Mouse (Mus musculus) ovary, adult 18-20 months (tissue): ENCODE data around the gene Cyp26a1.

Experiments used
- DNase-seq: peaks from one replicate; pipeline ENCODE4 v3.0.0; 2022; ENCODE audit warnings: low spot score, mixed read lengths

Gene Cyp26a1

GRCm38 (mm10) chr19:37697651-37698272, at the start of gene Cyp26a1:
TSS of gene Cyp26a1 (plus strand) at chr19:37697798.
- DNase-seq, result no peak

- no peak for DNase-seq
These were observed 49.6 kb upstream of the Cyp26a1 start for GRCm38 (mm10) chr19:37647994-37648393.

GRCm38 (mm10) chr19:37650526-37650925, 47.1 kb upstream of the Cyp26a1 start:
- DNase-seq, result no peak

- no peak for DNase-seq
These were observed 43.6 kb upstream of the Cyp26a1 start for GRCm38 (mm10) chr19:37654012-37654411.

GRCm38 (mm10) chr19:37656441-37656840, 41.2 kb upstream of the Cyp26a1 start:
- DNase-seq, result no peak

GRCm38 (mm10) chr19:37665256-37665655, 32.3 kb upstream of the Cyp26a1 start:
- DNase-seq, result no peak

GRCm38 (mm10) chr19:37667855-37668594, 29.6 kb upstream of the Cyp26a1 start:
- no peak for DNase-seq

- DNase-seq, result no peak
These were observed 28.9 kb upstream of the Cyp26a1 start for GRCm38 (mm10) chr19:37668657-37669056.

GRCm38 (mm10) chr19:37669486-37669885, 28.1 kb upstream of the Cyp26a1 start:
- DNase-seq, result no peak

GRCm38 (mm10) chr19:37673393-37673792, 24.2 kb upstream of the Cyp26a1 start:
- no peak for DNase-seq

GRCm38 (mm10) chr19:37685281-37685680, 12.3 kb upstream of the Cyp26a1 start, which contains the start of gene Cyp26c1:
TSS of gene Cyp26c1 (plus strand) at chr19:37685581.
- DNase-seq, result no peak

- DNase-seq, result no peak
These were observed 11.3 kb upstream of the Cyp26a1 start for GRCm38 (mm10) chr19:37686347-37686746.

GRCm38 (mm10) chr19:37686941-37687850, 10.4 kb upstream of the Cyp26a1 start:
- no peak for DNase-seq

- no peak for DNase-seq
These were observed 8.1 kb upstream of the Cyp26a1 start for GRCm38 (mm10) chr19:37689478-37689877.

GRCm38 (mm10) chr19:37690716-37691115, 6.9 kb upstream of the Cyp26a1 start:
- no peak for DNase-seq

- no peak for DNase-seq
These were observed 4.7 kb upstream of the Cyp26a1 start for GRCm38 (mm10) chr19:37692879-37693278.

- DNase-seq, result no peak
These were observed 2.5 kb upstream of the Cyp26a1 start for GRCm38 (mm10) chr19:37695146-37695545.

- DNase-seq, result no peak
These were observed 1.6 kb upstream of the Cyp26a1 start for GRCm38 (mm10) chr19:37695762-37696602.

- no peak for DNase-seq
These were observed 829 bp upstream of the Cyp26a1 start for GRCm38 (mm10) chr19:37696603-37697334.

GRCm38 (mm10) chr19:37697335-37697636, 312 bp upstream of the Cyp26a1 start:
- no peak for DNase-seq
